13 mouse cellular contexts compared by ENCODE assay signal in the genomic region with DNA sequence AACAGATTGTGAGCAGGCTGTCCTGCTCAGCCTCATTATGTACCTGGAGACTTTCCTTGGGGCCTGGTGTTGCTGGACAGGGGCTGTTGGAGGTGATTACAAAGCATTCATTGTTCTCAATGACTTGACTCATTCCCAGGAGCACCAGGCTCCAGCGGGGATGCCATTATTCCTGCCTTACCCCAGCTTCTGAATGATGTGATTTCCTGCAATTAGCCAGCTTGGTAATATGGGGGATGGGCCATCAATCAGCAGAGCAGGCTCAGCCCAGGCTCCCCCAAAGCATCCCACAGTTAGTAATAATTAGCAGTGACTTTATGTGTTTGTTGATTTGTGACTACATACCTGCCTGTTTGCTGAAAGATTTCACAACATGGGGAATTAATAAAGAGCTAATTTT.
DNase-seq lines count a peak whose midpoint lies in the region; ATAC-seq lines count a peak whose summit lies in the region.
"Had no signal": no experiment of that assay in that cellular context is flagged by ENCODE, and none has a peak within 500 bp of the region (broad histone marks: within the 10 kb centered on the region; RNA-seq: fewer than 3 reads in every experiment).

No protein-coding gene starts in this region.

- H3K4me2 ChIP-seq in neural tube, embryonic 13.5 days, result no peak overlapping the region
- H3K4me2 ChIP-seq in forebrain, embryonic 12.5 days, result no peak overlapping the region
- H3K4me2 ChIP-seq in hindbrain, embryonic 14.5 days (replicated peaks), result no peak overlapping the region
- H3K4me2 ChIP-seq: limb, embryonic 15.5 days had no signal

- peak overlapping the region; percentile 82 for H3K27ac ChIP-seq in neural tube, embryonic 13.5 days (replicated peaks)
- H3K27ac ChIP-seq in forebrain, embryonic 12.5 days, result peak overlapping the region; percentile 60
- peak overlapping the region; percentile 22 for H3K27ac ChIP-seq in hindbrain, embryonic 14.5 days
- H3K27ac ChIP-seq: gastrocnemius, adult 2 months; limb, embryonic 15.5 days had no signal

- peak; percentile 77 for ATAC-seq in neural tube, embryonic 13.5 days (ENCODE audit: low read depth)
- ATAC-seq in forebrain, embryonic 12.5 days (ENCODE audit: low FRiP score), result peak; percentile 61; the same call in 1 of the 2 replicates
- no peak for ATAC-seq in hindbrain, embryonic 14.5 days (ENCODE audit: low FRiP score)

- no peak for DNase-seq in neural tube, embryonic 10.5 days (ENCODE audit: extremely low spot score, low spot score)
- no peak for DNase-seq in hindbrain, embryonic 14.5 days (ENCODE audit: low spot score)
- DNase-seq in urinary bladder, postnatal 25 days (ENCODE audit: low spot score), result no peak
- DNase-seq in adrenal gland, postnatal 25 days, result no peak
- DNase-seq in left cerebral cortex, postnatal 14 days (ENCODE audit: low spot score in 2 of 2), result no peak
- DNase-seq: adrenal gland, adult 8-10 months; cerebellum, adult 8-10 months; gastrocnemius, adult 2 months; lung, adult 2 months; thymus, postnatal 36 days had no signal

- no peaks in the 10 kb centered on the region for H3K9me3 ChIP-seq in neural tube, embryonic 13.5 days
- H3K9me3 ChIP-seq in forebrain, embryonic 12.5 days, result no peaks in the 10 kb centered on the region
- H3K9me3 ChIP-seq in hindbrain, embryonic 14.5 days (ENCODE audit: control insufficient read depth, low read length), result no peaks in the 10 kb centered on the region
- H3K9me3 ChIP-seq: limb, embryonic 15.5 days had no signal

- no peak overlapping the region for H3K4me3 ChIP-seq in neural tube, embryonic 13.5 days
- H3K4me3 ChIP-seq in forebrain, embryonic 12.5 days (replicated peaks), result no peak overlapping the region
- no peak overlapping the region for H3K4me3 ChIP-seq in hindbrain, embryonic 14.5 days (replicated peaks; ENCODE audit: low read length)
- H3K4me3 ChIP-seq: gastrocnemius, adult 2 months; limb, embryonic 15.5 days had no signal

- 0 out of 2 replicates have a peak, but pooled peaks cover 5% of the 10 kb centered on the region for H3K27me3 ChIP-seq in neural tube, embryonic 13.5 days
- H3K27me3 ChIP-seq in forebrain, embryonic 12.5 days, result peaks cover 22% of the 10 kb centered on the region
- H3K27me3 ChIP-seq in hindbrain, embryonic 14.5 days (ENCODE audit: control insufficient read depth, insufficient read depth, low read length), result no peaks in the 10 kb centered on the region
- H3K27me3 ChIP-seq: limb, embryonic 15.5 days had no signal

- WGBS in neural tube, embryonic 13.5 days, result 0% methylated on average over 1 of the region's 1 CpGs
- 0% methylated on average over 1 of the region's 1 CpGs for WGBS in forebrain, embryonic 12.5 days
- 0% methylated on average over 1 of the region's 1 CpGs for WGBS in hindbrain, embryonic 14.5 days

- intact Hi-C loops in left cerebral cortex, postnatal 14 days (cut with DNase I), result no loop called here

- H3K36me3 ChIP-seq in neural tube, embryonic 13.5 days, result no peaks in the 10 kb centered on the region
- no peaks in the 10 kb centered on the region for H3K36me3 ChIP-seq in forebrain, embryonic 12.5 days (replicated peaks)
- H3K36me3 ChIP-seq in hindbrain, embryonic 14.5 days (replicated peaks; ENCODE audit: control insufficient read depth, insufficient read depth), result no peaks in the 10 kb centered on the region
- H3K36me3 ChIP-seq: limb, embryonic 15.5 days had no signal

- H3K4me1 ChIP-seq in neural tube, embryonic 13.5 days (replicated peaks), result peaks cover 70% of the 10 kb centered on the region
- peaks cover 28% of the 10 kb centered on the region for H3K4me1 ChIP-seq in forebrain, embryonic 12.5 days
- H3K4me1 ChIP-seq in hindbrain, embryonic 14.5 days (replicated peaks; ENCODE audit: control insufficient read depth, insufficient read depth, low read length), result peaks cover 44% of the 10 kb centered on the region
- H3K4me1 ChIP-seq: limb, embryonic 15.5 days had no signal

- H3K9ac ChIP-seq in neural tube, embryonic 13.5 days, result no peak overlapping the region
- no peak overlapping the region for H3K9ac ChIP-seq in forebrain, embryonic 12.5 days
- H3K9ac ChIP-seq in hindbrain, embryonic 14.5 days, result no peak overlapping the region
- H3K9ac ChIP-seq: limb, embryonic 15.5 days had no signal

Comparison
In these comparisons a context has a peak if more than half of its experiments do, and no peak if none do; other contexts are left out.
1. H3K27ac ChIP-seq: peak in every context shown above with its lines; median percentile 82 in neural tube, embryonic 13.5 days; 60 in forebrain, embryonic 12.5 days; 22 in hindbrain, embryonic 14.5 days.